Mouse (Mus musculus) CH12.LX (cell line): ENCODE data around the gene Ahnak.

Experiments used
- MEF2A ChIP-seq: IDR thresholded peaks from 2 replicates; pipeline ENCODE4 v1.6.1; 2014; ENCODE audit warnings: low read depth, mild to moderate bottlenecking, inconsistent platforms, low read length, improper control_type of control experiment, borderline replicate concordance
- NRF1 ChIP-seq: IDR thresholded peaks from 2 replicates; pipeline ENCODE4 v1.6.1; 2014; ENCODE audit warnings: low read depth, mild to moderate bottlenecking, inconsistent platforms, low read length, improper control_type of control experiment, moderate library complexity
- POLR2A ChIP-seq: IDR thresholded peaks from 2 replicates; pipeline ENCODE4 v1.6.1; 2011; ENCODE audit warnings: low read depth, mild to moderate bottlenecking, improper control_type of control experiment, low read length
- TBP ChIP-seq: conservative IDR thresholded peaks from 2 replicates; pipeline ENCODE4 v1.6.1; 2011; ENCODE audit warnings: low read depth, low read length, improper control_type of control experiment

- TF ChIP-seq TBP (no peak), MEF2A (no peak), POLR2A (no peak), NRF1 (no peak)
Observed at GRCm38 (mm10) chr19:9019298-9019697, 30.2 kb downstream of the Ahnak start.
